Mouse (Mus musculus) kidney, embryonic 16.5 days (tissue): ENCODE measurements around the gene Gm37240. TPM values are rescaled to one million over a fixed set of nuclear protein-coding genes. Genes with fewer than 3 reads are reported as not detected.

Experiments
- ATAC-seq: fragments of 200-750 bp; cut with Nextera tagmentation; 2 replicates; pipeline ENCODE4 v1.8.0; 2017; ENCODE audit warnings: moderate TSS enrichment; ENCODE audit not compliant: low FRiP score, low TSS enrichment
- H3K27ac ChIP-seq: fragments of 300-500 bp; sonication (generic); 2 replicates; pipeline ENCODE4 v1.5.1; 2014; ENCODE audit warnings: low read length
- H3K27me3 ChIP-seq: fragments of 300-500 bp; sonication (generic); 2 replicates; pipeline ENCODE4 v1.6.1; 2014; ENCODE audit warnings: low read length, control low read depth, mixed read lengths; ENCODE audit not compliant: insufficient read depth
- H3K36me3 ChIP-seq: fragments of 300-500 bp; sonication (generic); 2 replicates; pipeline ENCODE4 v1.6.1; 2014; ENCODE audit warnings: low read length, control low read depth, mixed read lengths; ENCODE audit not compliant: insufficient read depth
- H3K4me1 ChIP-seq: fragments of 300-500 bp; sonication (generic); 2 replicates; pipeline ENCODE4 v1.6.1; 2014; ENCODE audit warnings: low read length, control low read depth, mixed read lengths; ENCODE audit not compliant: insufficient read depth
- H3K4me2 ChIP-seq: fragments of 300-500 bp; sonication (generic); replicated peaks from 2 replicates; pipeline ENCODE4 v1.6.1; 2014; ENCODE audit warnings: low read depth, low read length
- H3K4me3 ChIP-seq: fragments of 300-500 bp; sonication (generic); 2 replicates; pipeline ENCODE4 v1.5.1; 2014; ENCODE audit warnings: mild to moderate bottlenecking, low read length
- H3K9ac ChIP-seq: fragments of 300-500 bp; sonication (generic); replicated peaks from 2 replicates; pipeline ENCODE4 v1.6.1; 2014; ENCODE audit warnings: low read length
- H3K9me3 ChIP-seq: fragments of 300-500 bp; sonication (generic); 2 replicates; pipeline ENCODE4 v1.6.1; 2016; ENCODE audit warnings: low read length, control low read depth
- WGBS: fragments of 180-500 bp; shearing (Covaris S2); extraction: QIAGEN DNeasy Blood & Tissue Kit; methylation state at CpG from one replicate; pipeline ENCODE4 v1.1.7; 2014; 5-methylcytosine and 5-hydroxymethylcytosine counted together
- polyA plus RNA-seq: library from polyadenylated mRNA; unstranded; fragments of >200 nt; fragmentation: Nextera tagmentation; extraction: Ambion mirVana; gene quantifications from 2 replicates; pipeline ENCODE4 v1.2.1, GENCODE M21; 2015

Gm37240 gene
- polyA plus RNA-seq, 1 experiment from 2014 or later = 8.7 TPM

DNA sequence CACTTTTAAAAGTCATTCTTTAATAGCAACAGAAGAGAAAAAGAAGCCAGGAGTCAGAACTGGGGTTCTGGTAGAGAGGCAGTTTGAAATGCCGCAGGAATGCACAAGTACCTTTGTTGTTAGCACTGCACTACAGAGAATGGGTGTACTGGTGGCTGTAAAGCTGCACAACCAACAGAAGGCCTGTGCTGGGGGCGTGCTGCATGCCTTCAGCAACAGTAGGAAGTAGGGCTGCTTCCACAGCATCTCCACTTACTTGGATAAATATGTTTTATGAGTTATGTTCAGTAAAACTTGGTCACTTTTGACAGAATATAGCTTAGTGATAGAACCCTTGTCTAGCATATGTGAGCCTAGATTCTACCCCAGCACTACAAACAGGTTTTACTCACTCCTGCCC is 279.6 kb downstream of the Gm37240 start:
- peaks cover 5% of the 10 kb centered on the region; the same call in 1 of the 2 replicates for H3K36me3 ChIP-seq
- H3K9me3 ChIP-seq = no peaks in the 10 kb centered on the region
- H3K9ac ChIP-seq = no peak overlapping the region
- no peaks in the 10 kb centered on the region for H3K4me1 ChIP-seq
- no peak for ATAC-seq
- no peak overlapping the region for H3K27ac ChIP-seq
- H3K27me3 ChIP-seq = no peaks in the 10 kb centered on the region
- WGBS = 94% methylated on average over 2 of the region's 2 CpGs
- H3K4me3 ChIP-seq = no peak overlapping the region
- H3K4me2 ChIP-seq = no peak overlapping the region

DNA sequence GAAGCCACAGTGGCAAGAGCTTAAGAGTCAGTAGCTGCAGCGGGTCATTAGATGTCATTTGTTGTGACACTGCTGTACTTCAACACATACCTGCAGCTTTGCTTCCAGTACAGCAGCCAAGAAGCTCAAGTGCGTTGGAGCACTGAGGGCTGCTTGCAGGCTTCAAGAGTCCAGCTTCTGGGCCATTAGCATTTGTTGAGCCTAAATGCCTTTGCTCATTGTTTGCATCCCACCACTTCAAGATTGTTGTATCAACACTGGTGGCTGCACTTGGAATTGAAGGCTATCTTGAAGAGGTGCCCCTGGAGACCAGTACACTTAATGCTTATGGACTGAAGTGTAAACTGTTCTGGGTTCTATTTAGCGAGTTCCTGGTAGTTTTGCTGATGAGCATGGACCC is 280.4 kb downstream of the Gm37240 start:
- no peaks in the 10 kb centered on the region for H3K9me3 ChIP-seq

DNA sequence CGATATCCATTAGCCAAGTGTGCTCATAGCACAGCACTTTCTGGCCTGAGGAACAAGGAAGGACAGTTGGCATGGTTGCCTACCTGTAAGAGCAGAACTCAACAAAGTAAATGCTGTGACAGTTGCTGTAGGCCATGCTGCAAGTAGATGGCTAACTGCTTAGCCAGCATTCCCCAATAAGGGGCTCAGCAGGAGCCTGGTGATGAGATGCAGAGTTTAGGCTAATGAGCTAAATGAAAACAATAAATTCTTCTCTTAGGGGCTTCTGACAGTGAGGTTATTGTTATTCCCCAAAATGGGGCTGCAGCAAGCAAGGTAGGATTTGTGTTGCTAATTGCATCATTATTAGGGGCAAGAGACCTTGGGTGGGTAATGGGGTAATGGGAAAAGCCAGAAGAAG is 283.5 kb downstream of the Gm37240 start:
- no peak overlapping the region for H3K27ac ChIP-seq
- no peak overlapping the region for H3K4me3 ChIP-seq
- H3K9me3 ChIP-seq = no peaks in the 10 kb centered on the region
- no peak overlapping the region for H3K4me2 ChIP-seq
- peaks cover 5% of the 10 kb centered on the region; the same call in 1 of the 2 replicates for H3K36me3 ChIP-seq
- H3K4me1 ChIP-seq = no peaks in the 10 kb centered on the region
- no peak overlapping the region for H3K9ac ChIP-seq
- 97% methylated on average over 1 of the region's 1 CpGs for WGBS
- H3K27me3 ChIP-seq = no peaks in the 10 kb centered on the region
- ATAC-seq = no peak

More for the DNA sequence above, 280.4 kb downstream of the Gm37240 start:
- Histone ChIP-seq H3K4me1 (no peaks in the 10 kb centered on the region), H3K9ac (no peak overlapping the region), H3K36me3 (peaks cover 5% of the 10 kb centered on the region; the same call in 1 of the 2 replicates), H3K27ac (no peak overlapping the region), H3K4me2 (no peak overlapping the region), H3K4me3 (no peak overlapping the region), H3K27me3 (no peaks in the 10 kb centered on the region)
- 92% methylated on average over 3 of the region's 3 CpGs for WGBS
- ATAC-seq = no peak

DNA sequence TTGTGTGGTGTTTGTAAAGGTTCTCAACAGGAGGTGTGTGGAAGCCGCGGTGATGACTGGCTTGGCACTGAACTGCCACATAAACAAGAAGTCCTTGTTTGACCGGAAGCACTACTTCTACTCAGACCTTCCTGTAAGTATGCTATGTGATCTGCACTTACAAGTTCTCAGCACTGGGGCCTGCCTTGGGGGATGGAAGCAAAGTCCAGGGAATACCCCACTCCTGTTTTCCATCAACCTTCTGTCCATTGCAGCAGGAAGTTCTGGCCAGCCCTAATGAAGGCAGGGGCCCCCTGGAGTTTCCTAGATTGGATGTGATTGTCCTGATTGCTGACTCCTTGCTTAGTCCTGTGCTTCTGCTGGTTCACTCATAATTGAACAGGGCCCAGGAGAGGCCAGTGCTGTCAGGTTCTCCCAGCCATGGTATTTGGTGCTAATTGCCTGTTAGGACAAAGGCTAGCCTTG is 285.4 kb downstream of the Gm37240 start:
- no peaks in the 10 kb centered on the region for H3K9me3 ChIP-seq
- 83% methylated on average over 3 of the region's 3 CpGs for WGBS
- H3K9ac ChIP-seq = no peak overlapping the region
- no peaks in the 10 kb centered on the region for H3K27me3 ChIP-seq
- H3K36me3 ChIP-seq = peaks cover 5% of the 10 kb centered on the region; the same call in 1 of the 2 replicates
- no peak for ATAC-seq
- no peak overlapping the region for H3K4me2 ChIP-seq
- H3K4me1 ChIP-seq = no peaks in the 10 kb centered on the region
- H3K4me3 ChIP-seq = no peak overlapping the region
- no peak overlapping the region for H3K27ac ChIP-seq

DNA sequence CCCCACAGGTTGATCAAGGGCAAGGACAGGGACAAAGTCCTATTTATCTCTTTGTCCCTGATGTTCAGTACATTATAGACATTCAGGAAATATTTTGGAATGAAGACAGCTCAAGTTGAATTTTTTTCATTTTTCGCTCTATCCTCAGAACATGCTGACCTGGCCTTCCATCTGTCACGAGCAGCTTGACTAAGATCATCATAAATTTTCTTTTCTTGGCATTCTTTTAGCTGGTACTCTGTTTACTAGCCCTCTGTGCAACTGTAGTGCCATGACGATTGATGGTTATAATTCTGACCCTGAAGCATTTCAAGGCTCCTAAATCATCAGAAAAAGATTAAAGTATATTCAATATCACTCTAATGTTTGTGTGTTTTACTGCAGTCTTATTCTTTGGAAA is 287.8 kb downstream of the Gm37240 start:
- Histone ChIP-seq H3K27me3 (no peaks in the 10 kb centered on the region), H3K4me1 (no peaks in the 10 kb centered on the region), H3K4me3 (no peak overlapping the region), H3K36me3 (no peaks in the 10 kb centered on the region), H3K9me3 (no peaks in the 10 kb centered on the region), H3K27ac (no peak overlapping the region), H3K9ac (no peak overlapping the region), H3K4me2 (no peak overlapping the region)
- ATAC-seq = no peak
- 70% methylated on average over 3 of the region's 3 CpGs for WGBS

DNA sequence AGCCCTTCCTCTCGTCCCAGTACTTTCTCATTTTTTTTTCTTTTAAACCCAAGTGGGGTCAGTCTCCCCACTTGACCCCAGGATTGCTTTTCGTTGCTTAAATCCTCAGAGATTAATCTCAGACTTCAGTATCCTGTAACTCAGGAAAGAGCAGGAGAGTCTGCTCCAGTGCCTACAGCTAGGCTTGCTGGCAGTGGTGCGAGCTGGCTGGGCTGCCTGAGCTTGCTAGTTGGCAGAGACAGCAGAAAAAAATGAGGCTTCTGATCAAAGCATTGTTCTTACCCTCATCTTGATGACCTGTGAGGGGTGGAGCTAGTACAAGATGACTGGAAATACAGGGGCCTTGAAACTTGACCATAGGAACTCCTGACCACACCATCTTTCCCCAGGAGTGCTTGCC is 292.9 kb downstream of the Gm37240 start:
- Histone ChIP-seq H3K4me2 (no peak overlapping the region), H3K4me3 (no peak overlapping the region), H3K9ac (no peak overlapping the region), H3K4me1 (no peaks in the 10 kb centered on the region), H3K36me3 (no peaks in the 10 kb centered on the region), H3K27ac (no peak overlapping the region), H3K9me3 (no peaks in the 10 kb centered on the region), H3K27me3 (no peaks in the 10 kb centered on the region)
- WGBS = 57% methylated on average over 3 of the region's 3 CpGs
- ATAC-seq = no peak

DNA sequence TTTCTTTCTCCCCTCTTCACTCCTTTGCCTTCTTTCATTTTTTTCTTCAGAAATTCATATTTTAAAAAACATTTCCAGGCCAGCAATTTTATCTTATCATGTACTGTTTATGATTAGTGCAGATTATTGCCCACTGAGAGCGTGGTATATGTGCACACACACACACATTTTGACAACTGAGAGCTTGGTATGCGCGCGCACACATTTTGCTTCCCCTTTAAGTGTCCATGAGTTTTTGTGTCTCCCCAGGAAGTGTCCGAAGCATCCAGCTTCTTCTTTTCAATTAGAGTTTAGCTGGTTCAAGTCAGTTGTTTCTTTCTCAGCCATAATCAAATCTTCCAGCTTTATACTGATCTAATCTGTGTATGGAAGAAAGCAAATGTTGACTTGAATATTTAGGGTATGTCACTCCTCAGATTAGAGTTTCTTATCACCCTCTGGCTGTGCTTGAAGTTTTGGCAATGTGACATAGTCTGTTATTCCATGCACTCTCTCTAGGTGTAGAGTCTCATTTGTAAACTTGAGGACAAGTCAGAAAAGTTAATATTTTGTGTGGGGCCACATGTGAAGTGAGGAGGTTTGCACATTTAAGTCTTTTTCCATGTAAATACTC is 294.6 kb downstream of the Gm37240 start:
- no peaks in the 10 kb centered on the region for H3K27me3 ChIP-seq
- H3K9me3 ChIP-seq = no peaks in the 10 kb centered on the region
- H3K4me3 ChIP-seq = no peak overlapping the region
- no peak overlapping the region for H3K9ac ChIP-seq
- no peaks in the 10 kb centered on the region for H3K36me3 ChIP-seq
- H3K4me2 ChIP-seq = no peak overlapping the region
- no peaks in the 10 kb centered on the region for H3K4me1 ChIP-seq
- 93% methylated on average over 5 of the region's 5 CpGs for WGBS
- no peak for ATAC-seq
- no peak overlapping the region for H3K27ac ChIP-seq

DNA sequence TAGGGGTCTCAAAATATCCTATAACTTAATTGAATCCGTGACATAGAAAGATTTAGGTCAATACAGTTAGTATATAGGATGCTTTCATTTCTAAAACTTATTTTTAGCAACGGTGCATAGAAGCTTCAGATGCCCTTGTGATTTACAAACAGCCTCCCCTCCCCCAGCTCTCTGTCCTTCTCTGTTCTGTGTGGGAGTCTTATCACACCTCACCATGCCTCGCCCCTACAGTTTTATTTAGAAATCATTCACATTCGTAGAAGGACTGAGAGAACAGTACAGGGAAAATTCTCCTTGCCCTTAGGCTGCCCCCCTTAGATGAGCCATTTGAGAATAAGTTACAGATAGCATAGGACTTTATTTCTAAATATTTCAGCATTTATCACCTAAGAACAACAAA is 295.3 kb downstream of the Gm37240 start:
- Histone ChIP-seq H3K9me3 (no peaks in the 10 kb centered on the region), H3K36me3 (no peaks in the 10 kb centered on the region), H3K4me2 (no peak overlapping the region), H3K27me3 (no peaks in the 10 kb centered on the region), H3K4me3 (no peak overlapping the region), H3K9ac (no peak overlapping the region), H3K27ac (no peak overlapping the region), H3K4me1 (no peaks in the 10 kb centered on the region)
- 50% methylated on average over 4 of the region's 4 CpGs for WGBS
- no peak for ATAC-seq

DNA sequence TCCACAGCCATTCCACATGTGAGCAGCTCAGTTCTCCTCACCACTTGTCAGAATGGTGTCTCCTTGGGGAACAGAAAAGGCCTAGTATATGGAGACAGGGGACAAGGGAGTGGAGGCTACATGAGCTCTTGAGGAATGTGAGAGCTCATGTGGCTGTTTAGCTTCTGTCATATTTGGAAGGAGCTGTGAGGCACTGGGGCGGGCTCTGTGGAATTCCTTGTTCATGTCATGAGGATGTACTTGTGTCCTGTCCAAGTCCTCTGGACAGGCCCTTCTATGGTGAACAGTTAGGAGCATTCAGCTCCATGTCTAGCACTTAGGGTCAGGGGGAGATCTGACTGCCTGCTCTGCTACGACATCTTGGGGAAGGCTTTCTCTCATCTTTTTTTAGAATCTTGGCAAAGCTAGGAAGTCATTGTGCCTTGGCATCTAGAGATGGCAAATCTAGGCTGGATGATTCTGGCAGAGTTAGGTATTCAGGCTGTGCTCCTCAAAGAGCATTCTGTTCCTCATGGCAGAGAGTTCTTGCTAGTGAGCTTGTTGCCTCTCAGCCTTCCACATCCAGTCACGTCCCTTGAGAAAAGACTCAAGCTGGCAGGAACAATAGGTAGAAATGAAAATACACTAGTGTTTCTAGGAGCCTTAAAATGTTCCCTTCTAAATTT is 297.1 kb downstream of the Gm37240 start:
- no peak for ATAC-seq
- no peaks in the 10 kb centered on the region for H3K4me1 ChIP-seq
- no peaks in the 10 kb centered on the region for H3K27me3 ChIP-seq
- no peak overlapping the region for H3K4me2 ChIP-seq
- H3K9me3 ChIP-seq = no peaks in the 10 kb centered on the region
- H3K27ac ChIP-seq = no peak overlapping the region
- 84% methylated on average over 3 of the region's 3 CpGs for WGBS
- no peak overlapping the region for H3K4me3 ChIP-seq
- H3K36me3 ChIP-seq = no peaks in the 10 kb centered on the region
- no peak overlapping the region for H3K9ac ChIP-seq

DNA sequence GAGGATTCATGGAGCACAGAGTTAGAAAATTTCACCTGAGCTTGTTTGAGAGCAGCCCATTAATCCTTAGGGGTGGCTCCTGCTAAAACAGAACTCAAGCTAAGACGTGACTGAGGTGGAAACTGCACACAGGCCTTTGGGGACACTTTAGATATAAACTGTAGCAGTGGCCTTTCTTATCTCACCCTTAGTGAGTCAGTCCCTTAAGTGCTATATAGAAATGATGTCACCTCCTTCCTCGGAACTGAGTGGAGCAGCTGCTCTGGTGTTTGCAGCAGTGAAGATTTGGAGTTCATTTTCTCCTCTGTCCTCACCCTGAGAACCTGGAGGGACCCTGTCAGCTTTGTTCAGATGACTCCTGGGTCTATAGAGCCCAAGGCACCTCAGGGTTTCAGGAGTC is 298.6 kb downstream of the Gm37240 start:
- Histone ChIP-seq H3K4me3 (no peak overlapping the region), H3K27me3 (no peaks in the 10 kb centered on the region), H3K36me3 (no peaks in the 10 kb centered on the region), H3K9me3 (no peaks in the 10 kb centered on the region), H3K4me2 (no peak overlapping the region), H3K9ac (no peak overlapping the region), H3K27ac (no peak overlapping the region), H3K4me1 (no peaks in the 10 kb centered on the region)
- ATAC-seq = no peak
- WGBS = 60% methylated on average over 2 of the region's 2 CpGs
